Mouse (Mus musculus) kidney, adult 2 months (tissue): ENCODE measurements around the gene Rps5. TPM values are rescaled to one million over a fixed set of nuclear protein-coding genes. Genes with fewer than 3 reads are reported as not detected.

Source experiments
- DNase-seq: peaks from one replicate; pipeline ENCODE4 v3.0.0; 2021
- H3K27ac ChIP-seq: fragments of 200-500 bp; 2 replicates; pipeline ENCODE4 v1.5.1; 2012; ENCODE audit warnings: low read depth, low read length, control low read depth, inconsistent platforms; ENCODE audit not compliant: insufficient read depth
- H3K27me3 ChIP-seq: fragments of 200-500 bp; replicated peaks from 2 replicates; pipeline ENCODE4 v1.6.1; 2012; ENCODE audit warnings: mild to moderate bottlenecking, moderate library complexity, low read length, inconsistent platforms; ENCODE audit not compliant: control insufficient read depth, insufficient read depth
- H3K36me3 ChIP-seq: fragments of 200-500 bp; 2 replicates; pipeline ENCODE4 v1.6.1; 2012; ENCODE audit warnings: mild to moderate bottlenecking, moderate library complexity, low read length, inconsistent platforms; ENCODE audit not compliant: control insufficient read depth, insufficient read depth
- H3K4me1 ChIP-seq: fragments of 200-500 bp; 2 replicates; pipeline ENCODE4 v1.6.1; 2011; ENCODE audit warnings: low read length; ENCODE audit not compliant: control insufficient read depth, insufficient read depth
- H3K4me3 ChIP-seq: fragments of 200-500 bp; 2 replicates; pipeline ENCODE4 v1.5.1; 2011; ENCODE audit warnings: mild to moderate bottlenecking, low read depth, low read length, control low read depth; ENCODE audit not compliant: insufficient read depth
- CTCF ChIP-seq: fragments of 200-500 bp; conservative IDR thresholded peaks from 2 replicates; pipeline ENCODE4 v1.5.1; 2011; ENCODE audit warnings: low read depth, mild to moderate bottlenecking, control low read depth, low read length, moderate library complexity, mixed read lengths; ENCODE audit not compliant: insufficient read depth, insufficient read length
- POLR2A ChIP-seq: fragments of 200-500 bp; IDR thresholded peaks from one replicate; pipeline ENCODE4 v1.6.1; 2011; ENCODE audit warnings: low read depth, low read length, control low read depth
- WGBS: fragments of 180-500 bp; shearing (Covaris S2); methylation state at CpG from one replicate; pipeline ENCODE4 v1.1.7; 2018; 5-methylcytosine and 5-hydroxymethylcytosine counted together
- polyA plus RNA-seq: library from polyadenylated mRNA; depleted of rRNA; stranded (reverse); fragments of >200 nt; gene quantifications from 2 replicates; pipeline ENCODE4 v1.2.3, GENCODE M21; 2012

The Rps5 gene
- polyA plus RNA-seq, 1 experiment = 1,441 TPM

DNA sequence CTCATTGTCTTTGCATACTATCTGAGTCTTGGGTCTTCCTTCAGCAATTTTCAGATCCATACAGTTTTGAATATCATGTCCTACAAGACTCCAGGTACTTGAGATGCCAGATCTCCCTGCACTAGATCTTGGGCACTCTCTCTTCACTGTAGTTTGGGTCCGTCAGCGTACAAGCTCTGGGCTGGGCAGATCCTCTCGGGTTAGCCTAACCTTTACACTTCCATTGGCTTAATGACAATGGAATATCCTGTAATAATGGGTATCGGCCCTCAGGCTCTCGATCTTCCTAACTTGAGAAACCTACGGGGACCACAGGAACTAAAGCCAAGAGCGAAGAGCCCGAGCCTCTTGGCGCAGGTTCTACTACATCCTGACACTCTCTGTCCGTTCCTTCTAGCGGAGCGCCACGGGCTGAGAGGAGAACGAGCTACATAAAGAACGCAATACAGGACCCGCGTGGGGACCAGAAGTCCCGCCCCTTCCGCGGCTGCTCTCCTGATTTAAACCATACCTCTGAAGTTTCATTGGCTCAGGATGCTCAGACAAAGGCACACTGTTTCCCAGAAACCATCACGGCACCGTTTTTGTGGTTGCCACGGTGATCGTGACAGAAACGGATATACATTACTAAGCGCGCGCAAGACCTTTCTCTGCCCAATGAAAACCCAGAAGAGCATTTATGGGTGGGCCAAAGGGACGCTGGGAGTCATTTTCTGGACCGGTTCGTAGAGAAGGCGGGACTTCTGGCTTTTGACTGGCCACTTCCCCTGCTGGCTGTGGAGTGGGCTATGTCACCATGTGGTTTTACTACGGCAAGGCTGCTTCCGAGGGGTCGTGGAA is 27.2 kb downstream of the Rps5 start:
- no peaks in the 10 kb centered on the region for H3K27me3 ChIP-seq
- peak overlapping the region; percentile 76 for H3K4me3 ChIP-seq
- peak overlapping the region; percentile 32; the same call in 1 of the 2 replicates for H3K27ac ChIP-seq
- TF ChIP-seq CTCF (no peak), POLR2A (no peak)
- WGBS = 6% methylated on average over 35 of the region's 35 CpGs
- DNase-seq = peak; percentile 98
- no peaks in the 10 kb centered on the region for H3K36me3 ChIP-seq
- no peaks in the 10 kb centered on the region for H3K4me1 ChIP-seq

DNA sequence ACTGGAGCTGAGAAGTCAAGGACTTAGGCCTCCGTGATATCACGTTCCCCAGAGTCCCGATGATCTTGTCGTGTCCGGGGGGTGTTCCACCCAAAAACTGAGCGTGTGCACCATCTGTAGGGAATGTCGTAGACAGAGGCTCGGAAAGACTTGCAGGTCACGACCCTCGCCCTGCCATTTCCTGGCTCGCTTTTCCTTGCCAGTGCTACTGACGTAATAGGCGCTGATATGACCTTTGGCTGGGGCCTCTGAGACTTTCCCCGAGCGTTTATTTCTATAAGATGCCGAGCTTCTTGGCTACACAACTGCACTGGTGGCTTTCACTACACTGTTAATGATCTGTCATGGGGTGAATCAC is 27.8 kb downstream of the Rps5 start:
- Histone ChIP-seq H3K27ac (peak overlapping the region; percentile 32; the same call in 1 of the 2 replicates), H3K36me3 (no peaks in the 10 kb centered on the region), H3K4me3 (peak overlapping the region; percentile 76), H3K4me1 (no peaks in the 10 kb centered on the region), H3K27me3 (no peaks in the 10 kb centered on the region)
- 3% methylated on average over 16 of the region's 16 CpGs for WGBS
- no peak for DNase-seq
- TF ChIP-seq CTCF = no peak
- TF ChIP-seq POLR2A = no peak

DNA sequence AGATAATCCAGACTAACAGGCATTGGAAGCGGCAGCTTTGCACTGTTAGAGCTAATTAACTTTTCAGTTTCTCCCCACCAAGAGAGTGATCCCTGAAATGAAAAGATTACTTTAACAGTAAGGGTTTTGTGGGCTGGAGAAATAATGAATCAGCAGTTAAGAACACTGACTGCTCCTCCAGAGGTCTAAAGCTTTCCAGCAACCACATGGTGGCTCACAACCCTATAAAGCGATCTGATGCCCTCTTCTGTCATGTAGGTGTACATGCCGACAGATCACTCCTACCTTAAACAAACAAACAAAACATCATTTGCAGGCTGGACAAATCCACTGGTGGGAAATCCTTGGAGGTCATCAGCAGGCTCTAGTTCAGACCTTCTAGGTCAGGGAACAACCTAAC is 32.8 kb downstream of the Rps5 start:
- WGBS = 39% methylated on average over 3 of the region's 3 CpGs
- Histone ChIP-seq H3K4me3 (no peak overlapping the region), H3K4me1 (no peaks in the 10 kb centered on the region), H3K36me3 (no peaks in the 10 kb centered on the region), H3K27me3 (no peaks in the 10 kb centered on the region), H3K27ac (no peak overlapping the region)
- TF ChIP-seq POLR2A (no peak), CTCF (0 out of 2 replicates have a peak, but pooled peaks have one; percentile 7)
- no peak for DNase-seq

DNA sequence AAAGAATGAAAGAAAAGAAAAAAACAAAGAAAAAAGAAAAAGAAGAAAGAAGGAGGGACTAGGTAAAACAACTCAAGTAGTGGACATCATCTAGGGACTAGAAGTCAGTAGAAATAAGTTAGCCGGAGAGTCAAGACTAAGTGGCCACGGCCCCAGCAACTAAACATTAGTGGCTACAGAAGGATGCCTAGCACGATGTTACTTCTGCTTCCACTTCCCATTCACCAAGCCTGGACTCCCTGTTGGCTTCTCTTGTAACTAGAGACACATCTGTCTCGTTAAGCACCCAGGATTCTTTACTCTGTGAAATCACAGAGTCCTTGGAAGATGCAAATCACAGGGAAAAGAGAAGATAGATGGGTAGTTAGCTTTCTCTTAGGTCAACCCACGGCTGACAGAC is 35.4 kb downstream of the Rps5 start:
- WGBS = 67% methylated on average over 5 of the region's 5 CpGs
- DNase-seq = no peak
- no peaks in the 10 kb centered on the region for H3K36me3 ChIP-seq
- TF ChIP-seq POLR2A (no peak), CTCF (no peak)
- no peaks in the 10 kb centered on the region for H3K27me3 ChIP-seq
- H3K4me1 ChIP-seq = no peaks in the 10 kb centered on the region
- H3K4me3 ChIP-seq = no peak overlapping the region
- H3K27ac ChIP-seq = no peak overlapping the region

DNA sequence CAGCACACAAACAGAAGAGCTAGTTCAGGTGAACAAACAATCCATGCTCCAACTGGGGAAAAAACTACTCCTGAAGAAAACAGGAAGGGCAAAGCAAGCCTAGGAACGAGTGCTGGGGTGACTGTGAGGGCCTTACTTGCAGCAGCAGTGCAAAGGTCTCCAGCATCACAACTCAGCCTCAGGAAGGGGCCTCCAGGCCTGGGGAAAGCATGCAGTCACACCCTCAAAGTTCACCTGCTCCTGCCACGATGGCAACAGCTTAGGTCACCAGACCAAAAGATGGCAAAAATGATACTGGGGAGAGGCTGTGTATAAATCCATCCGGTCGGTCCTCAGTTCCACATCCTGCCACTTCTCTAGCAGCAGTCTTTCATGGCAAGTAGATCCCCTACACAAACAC is 36.9 kb downstream of the Rps5 start:
- Histone ChIP-seq H3K27ac (no peak overlapping the region), H3K27me3 (no peaks in the 10 kb centered on the region), H3K4me3 (no peak overlapping the region), H3K4me1 (no peaks in the 10 kb centered on the region), H3K36me3 (no peaks in the 10 kb centered on the region)
- 79% methylated on average over 4 of the region's 4 CpGs for WGBS
- no peak for TF ChIP-seq POLR2A
- TF ChIP-seq CTCF = no peak
- DNase-seq = no peak

DNA sequence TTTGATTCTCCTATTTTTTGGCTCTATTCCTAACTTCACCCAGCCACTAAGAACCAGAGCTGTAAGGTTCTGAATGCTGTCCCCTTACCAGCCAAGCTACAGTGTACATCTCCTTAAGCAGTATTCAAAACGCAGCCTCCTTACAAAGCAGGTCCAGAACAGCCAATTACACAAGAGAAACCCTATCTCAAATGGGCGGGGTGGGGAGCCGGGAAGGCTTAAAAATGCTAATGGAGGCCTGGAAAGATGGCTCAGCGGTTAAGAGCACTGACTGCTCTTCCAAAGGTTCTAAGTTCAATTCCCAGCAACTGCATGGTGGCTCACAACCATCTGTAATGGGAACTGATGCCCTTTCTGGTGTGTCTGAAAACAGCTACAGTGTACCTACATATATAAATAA is 37.6 kb downstream of the Rps5 start:
- Histone ChIP-seq H3K27ac (no peak overlapping the region), H3K27me3 (no peaks in the 10 kb centered on the region), H3K4me3 (no peak overlapping the region), H3K4me1 (no peaks in the 10 kb centered on the region), H3K36me3 (no peaks in the 10 kb centered on the region)
- 45% methylated on average over 4 of the region's 4 CpGs for WGBS
- DNase-seq = no peak
- TF ChIP-seq CTCF (no peak), POLR2A (no peak)

DNA sequence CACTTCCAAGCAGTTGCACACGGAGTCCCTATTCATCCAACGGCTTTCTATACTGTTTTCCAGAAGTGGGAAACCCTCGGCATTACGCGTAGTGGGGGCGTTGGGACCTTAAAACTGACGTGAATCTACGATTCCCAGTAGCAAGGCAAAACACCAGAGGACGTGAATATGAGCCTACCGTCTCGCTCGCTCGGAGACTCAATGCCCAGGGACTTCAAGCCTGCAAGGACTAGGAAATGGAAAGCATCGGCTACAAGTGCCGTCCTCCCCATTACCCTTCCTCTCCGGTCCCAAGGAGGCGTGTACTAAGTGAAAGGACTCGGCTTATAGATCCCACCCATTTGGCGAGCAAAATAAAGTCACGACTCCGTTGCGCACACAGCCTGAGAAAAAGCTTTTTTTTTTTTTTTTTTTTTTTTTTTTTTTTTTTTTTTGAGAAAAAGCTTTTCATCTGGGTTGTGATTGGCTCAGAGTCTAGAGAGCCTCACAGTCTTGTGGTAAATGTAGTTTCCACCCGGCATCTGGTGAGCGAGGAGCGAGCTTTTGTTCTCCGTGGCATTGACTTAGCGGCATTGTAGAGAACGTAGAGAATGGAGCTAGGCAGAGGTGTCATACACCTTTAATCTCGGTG is 39.5 kb downstream of the Rps5 start:
- H3K4me3 ChIP-seq = peak overlapping the region; percentile 68
- H3K36me3 ChIP-seq = no peaks in the 10 kb centered on the region
- peak; percentile 68 for DNase-seq
- H3K4me1 ChIP-seq = 0 out of 2 replicates have a peak, but pooled peaks cover 3% of the 10 kb centered on the region
- no peaks in the 10 kb centered on the region for H3K27me3 ChIP-seq
- TF ChIP-seq POLR2A = no peak
- TF ChIP-seq CTCF = no peak
- WGBS = 3% methylated on average over 29 of the region's 29 CpGs
- peak overlapping the region; percentile 75 for H3K27ac ChIP-seq
